Mouse (Mus musculus) liver, adult 2 months (tissue): ENCODE results near the gene Cd80.
"Not testable (repeated sequence)": the region's sequence is repeated elsewhere in the genome, so short reads cannot be mapped to it uniquely, and the experiment has no call there.

Source experiments
- CTCF ChIP-seq: fragments of 200-500 bp; IDR thresholded peaks from 2 replicates; pipeline ENCODE4 v1.5.1; 2011; ENCODE audit warnings: low read depth, low read length, control low read depth
- POLR2A ChIP-seq: fragments of 200-500 bp; IDR thresholded peaks from 2 replicates; pipeline ENCODE4 v1.6.1; 2011; ENCODE audit warnings: low read length, control low read depth; ENCODE audit not compliant: insufficient read depth; ENCODE audit errors: extremely low read depth

DNA sequence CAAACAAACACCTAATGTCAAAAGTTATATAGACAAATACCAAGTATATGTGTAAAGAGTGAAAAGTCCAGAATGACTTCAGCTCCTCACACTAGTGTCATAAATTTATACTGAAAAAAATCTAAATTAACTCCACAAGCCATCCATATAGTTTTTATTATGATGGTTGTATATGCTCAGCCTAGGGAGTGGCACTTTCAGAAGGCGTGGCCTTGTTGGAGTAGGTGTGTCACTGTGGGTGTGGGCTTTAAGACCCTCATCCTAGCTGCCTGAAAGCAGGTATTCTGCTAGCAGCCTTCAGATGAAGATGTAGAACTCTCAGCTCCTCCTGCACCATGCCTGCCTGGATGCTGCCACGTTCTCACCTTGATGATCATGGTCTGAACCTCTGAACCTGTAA is 9.2 kb upstream of the Cd80 start:
- TF ChIP-seq POLR2A, CTCF: not testable (repeated sequence)
